Mouse (Mus musculus) heart, postnatal 25 days (tissue): ENCODE results near the gene Zfp697. TPM values are rescaled to one million over a fixed set of nuclear protein-coding genes. Genes with fewer than 3 reads are reported as not detected.
"Not testable (repeated sequence)": the region's sequence is repeated elsewhere in the genome, so short reads cannot be mapped to it uniquely, and the experiment has no call there.

Experiments
- DNase-seq: peaks from one replicate; pipeline ENCODE4 v3.0.0; 2022; ENCODE audit warnings: low spot score
- intact Hi-C: fragments of 180-260 bp; cut with DNase I; formaldehyde crosslinking; loops from one replicate; pipeline ENCODE4 v1.15.1; 2025
- total RNA-seq, 2 experiments: library from RNA; stranded (reverse); gene quantifications; 2 replicates each; pipeline ENCODE4 v1.2.3; 2021

The Zfp697 gene
- total RNA-seq, 2 experiments from 2014 or later: 5.6 to 6.8 TPM

DNA sequence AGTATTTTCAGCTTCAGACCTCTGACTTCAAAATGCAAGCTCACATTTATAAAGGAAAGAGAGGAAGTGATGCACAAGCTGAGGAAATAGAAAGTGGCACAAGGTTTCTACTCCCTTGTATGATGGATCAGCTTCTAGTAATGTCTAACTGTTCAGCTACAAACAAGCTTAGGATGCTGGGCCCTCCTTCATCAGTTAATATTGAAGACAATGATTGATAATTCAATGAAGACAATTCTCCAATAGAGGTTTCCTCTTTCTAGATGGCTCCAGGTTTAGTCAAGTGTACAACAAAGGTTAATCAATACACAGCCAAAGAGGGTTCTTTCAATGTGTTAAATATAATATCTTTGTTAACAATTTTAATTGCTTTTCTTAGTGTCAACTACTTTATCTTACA, 206.4 kb downstream of the Zfp697 start, which contains the start of gene Gm10681:
Gene Gm10681 (minus strand): TSS at position 101 of the 400 bp plus-strand sequence.
- intact Hi-C loops: no loop called here
- DNase-seq: no peak

- intact Hi-C loops, DNase-seq: not testable (repeated sequence)
These were observed 231.3 kb downstream of the Zfp697 start for GRCm38 (mm10) chr3:98613540-98613939.

DNA sequence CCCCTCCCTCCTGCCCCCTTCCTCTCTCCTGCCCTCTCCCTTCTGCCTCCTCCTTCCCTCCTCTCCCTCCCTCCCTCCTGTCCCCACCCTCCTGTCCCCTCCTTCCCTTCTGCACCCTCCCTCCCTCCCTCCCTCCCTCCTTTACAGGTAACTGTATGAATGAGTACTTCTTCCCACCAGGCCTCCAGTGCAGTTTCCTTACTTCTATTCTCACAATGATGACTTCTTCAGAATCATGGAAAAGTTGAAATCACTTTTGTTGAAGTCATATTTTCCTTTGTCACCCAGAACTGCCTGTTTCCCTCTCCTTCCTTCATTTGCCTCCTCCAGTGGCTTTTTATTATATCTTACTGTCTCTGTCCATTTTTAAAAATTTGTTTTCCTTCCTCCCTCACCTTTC, 231.7 kb downstream of the Zfp697 start:
- intact Hi-C loops: no loop called here
- no peak for DNase-seq

GRCm38 (mm10) chr3:98614406-98614927, 232.2 kb downstream of the Zfp697 start:
- DNase-seq, intact Hi-C loops: not testable (repeated sequence)

DNA sequence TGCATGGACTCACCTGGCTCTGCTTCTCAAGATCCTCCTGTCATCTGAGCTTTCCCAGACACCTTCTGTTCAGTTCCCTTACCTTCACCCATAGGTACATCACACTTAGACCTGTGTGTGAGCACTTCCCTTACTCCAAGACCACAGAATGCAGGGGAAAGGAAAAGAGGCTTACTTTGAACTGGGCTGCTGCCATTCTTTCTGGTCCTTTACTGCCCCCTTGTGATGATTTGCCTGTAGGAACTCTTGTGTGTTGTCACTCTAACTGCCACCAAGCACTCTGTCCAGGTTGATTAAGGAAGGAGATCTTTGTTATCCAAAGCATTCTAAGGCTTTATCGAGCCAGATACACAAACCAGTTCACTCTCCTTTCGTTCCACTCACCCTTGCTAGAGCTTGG, 234.0 kb downstream of the Zfp697 start:
- DNase-seq, intact Hi-C loops: not testable (repeated sequence)

DNA sequence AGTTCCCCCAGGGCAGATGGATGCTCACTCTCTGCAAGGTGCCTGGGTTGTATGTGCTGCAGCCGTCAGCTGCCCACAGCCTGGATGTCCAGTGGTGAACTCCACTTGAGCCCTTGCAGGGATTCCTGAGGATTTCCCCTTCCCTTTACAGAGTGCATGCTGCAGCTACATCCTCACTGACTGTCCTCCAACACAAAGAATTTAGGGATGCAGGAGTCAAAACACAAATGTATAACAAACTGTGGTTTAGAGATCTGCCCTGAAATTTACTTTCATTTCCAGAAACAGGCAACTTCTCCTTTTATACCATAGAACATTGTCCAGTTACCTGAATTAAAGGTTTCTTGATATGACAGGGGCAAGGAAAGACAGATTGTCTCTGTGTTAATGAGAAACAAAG, 234.5 kb downstream of the Zfp697 start:
- intact Hi-C loops, DNase-seq: not testable (repeated sequence)

GRCm38 (mm10) chr3:98629633-98630032, 247.4 kb downstream of the Zfp697 start:
- intact Hi-C loops: no loop called here
- no peak for DNase-seq

DNA sequence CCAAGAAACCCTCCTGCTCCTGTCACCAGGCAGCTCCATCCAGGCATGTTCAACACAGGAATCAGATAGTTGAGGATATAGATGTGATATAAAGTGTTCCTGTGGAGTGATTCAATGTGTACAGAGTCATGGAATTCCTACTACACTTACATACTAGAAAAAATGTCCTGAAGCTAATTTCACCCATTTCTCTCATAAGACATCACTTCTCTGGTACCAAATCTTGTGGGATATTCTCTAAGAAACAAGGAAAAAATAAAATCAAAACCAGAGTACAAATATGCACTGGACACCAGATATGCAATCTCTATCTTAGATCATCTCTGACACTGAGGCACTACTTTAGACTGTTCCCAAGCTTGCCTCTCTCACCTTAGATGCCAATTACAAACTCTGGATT, 247.9 kb downstream of the Zfp697 start, which contains the start of gene Hsd3b5:
Gene Hsd3b5 (minus strand): TSS at position 101 of the 400 bp plus-strand sequence.
- intact Hi-C loops: no loop called here
- no peak for DNase-seq

- DNase-seq: no peak
- intact Hi-C loops: no loop called here
These were observed 252.9 kb downstream of the Zfp697 start for GRCm38 (mm10) chr3:98635145-98635544.

DNA sequence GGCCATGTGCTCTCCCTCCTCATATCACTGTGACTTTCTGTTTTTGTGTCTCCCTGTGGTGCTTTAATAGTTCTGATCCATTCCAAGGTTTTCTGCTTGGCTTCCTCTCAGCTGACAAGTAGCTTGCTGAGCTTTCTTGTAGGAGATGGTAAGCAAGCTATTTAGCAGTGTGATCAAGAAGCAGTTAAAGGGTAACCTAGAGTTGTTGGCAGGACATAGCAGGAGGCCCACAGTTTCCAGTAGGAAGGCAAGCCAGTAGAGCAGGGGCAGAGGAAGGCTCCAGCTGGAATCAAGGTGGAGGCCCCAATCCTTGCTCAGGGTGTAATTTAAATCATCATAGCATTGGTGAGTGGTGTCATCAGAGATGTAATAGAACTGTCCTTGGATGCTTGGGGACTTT, 298.5 kb downstream of the Zfp697 start:
- intact Hi-C loops: no loop called here
- DNase-seq: no peak

DNA sequence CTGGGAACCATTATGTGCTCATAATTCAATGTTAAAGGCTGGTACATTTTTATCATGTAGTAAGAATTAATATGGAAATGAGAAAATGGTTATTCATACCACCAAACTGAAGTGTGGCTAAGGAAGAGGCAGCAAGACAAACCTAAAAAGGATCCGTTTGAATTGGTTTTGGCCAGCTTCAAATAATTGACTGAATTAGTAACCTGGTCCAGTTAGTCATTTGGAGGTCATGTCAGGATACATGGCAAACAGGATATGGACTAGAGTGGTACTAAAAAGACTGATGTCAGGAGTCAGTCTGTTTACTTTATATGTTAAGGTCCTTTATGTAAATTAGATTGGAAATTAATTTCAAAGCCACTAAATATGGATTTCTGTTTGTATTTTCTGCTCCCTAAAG, 300.1 kb downstream of the Zfp697 start:
- DNase-seq: no peak

DNA sequence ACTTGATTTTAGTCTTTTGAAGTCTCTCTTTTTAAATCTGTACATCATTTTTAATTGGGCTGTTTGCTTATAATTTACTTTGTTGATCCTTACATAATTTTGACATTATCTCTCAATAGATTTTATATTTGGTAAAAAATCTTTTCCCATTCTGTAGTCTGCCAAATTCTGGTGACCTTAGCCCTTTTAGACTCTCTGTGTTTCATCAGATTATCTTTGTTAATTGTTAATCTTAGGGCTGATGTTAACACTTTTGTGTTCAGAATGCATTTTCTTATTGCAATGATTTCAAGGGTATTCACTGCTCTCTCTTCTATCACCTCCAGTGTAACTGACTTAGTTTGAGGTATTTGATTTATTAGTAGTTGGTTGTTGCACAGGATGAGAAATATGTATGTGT, 338.5 kb downstream of the Zfp697 start:
- DNase-seq: no peak
- intact Hi-C loops: no loop called here

More for the DNA sequence above, 300.1 kb downstream of the Zfp697 start:
- intact Hi-C loops: no loop called here

DNA sequence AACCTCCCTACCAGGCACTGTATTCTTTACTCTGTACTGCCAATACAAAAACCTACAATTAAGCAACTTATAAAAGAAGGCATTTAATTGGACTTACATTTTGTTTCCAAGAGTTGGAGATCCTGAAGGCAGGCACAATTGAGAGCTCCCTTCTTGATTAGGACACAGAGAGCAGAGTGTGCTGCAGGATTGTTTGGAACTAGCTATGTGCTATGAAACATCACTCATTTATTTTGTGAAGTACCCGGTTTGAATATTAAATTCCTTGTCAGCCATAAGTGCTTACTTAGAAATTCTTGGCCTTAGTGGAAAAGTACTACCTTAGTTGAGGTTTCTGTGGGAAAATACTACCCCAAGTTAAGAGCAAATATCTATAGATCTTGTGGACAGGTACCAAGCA, 342.1 kb downstream of the Zfp697 start, which contains the start of gene Hsd3b2:
Gene Hsd3b2 (minus strand): TSS at position 168 of the 400 bp plus-strand sequence.
- intact Hi-C loops: loop anchor here (2.0 kb wide), 1 partner anchor 36 kb away; no protein-coding TSS in a partner anchor
- no peak for DNase-seq

- DNase-seq: no peak
- intact Hi-C loops: no loop called here
These were observed 344.0 kb downstream of the Zfp697 start for GRCm38 (mm10) chr3:98726281-98726680.

- DNase-seq: no peak
- intact Hi-C loops: no loop called here
These were observed 351.5 kb downstream of the Zfp697 start for GRCm38 (mm10) chr3:98733724-98734123.

DNA sequence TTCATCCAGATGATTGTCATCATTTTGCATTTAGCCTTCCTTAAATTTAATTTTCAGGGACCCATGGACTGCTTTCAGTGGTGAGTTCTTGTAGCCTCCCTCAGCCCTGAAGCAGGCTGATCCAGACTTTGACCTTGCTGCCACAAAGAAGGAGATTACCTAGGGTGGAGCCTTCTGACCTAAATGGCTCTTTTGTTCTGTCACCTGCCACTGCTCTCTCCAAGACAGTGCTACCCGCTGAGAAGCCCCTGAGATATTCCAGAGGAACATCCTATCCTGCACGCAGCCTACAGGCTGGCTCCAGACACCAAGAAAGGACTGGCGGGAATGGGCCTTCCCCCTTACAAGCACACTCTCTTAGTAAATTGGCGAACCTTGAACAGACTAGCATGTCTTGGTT, 352.1 kb downstream of the Zfp697 start:
- no peak for DNase-seq
- intact Hi-C loops: no loop called here

- intact Hi-C loops, DNase-seq: not testable (repeated sequence)
These were observed 358.8 kb downstream of the Zfp697 start for GRCm38 (mm10) chr3:98741043-98741442.

DNA sequence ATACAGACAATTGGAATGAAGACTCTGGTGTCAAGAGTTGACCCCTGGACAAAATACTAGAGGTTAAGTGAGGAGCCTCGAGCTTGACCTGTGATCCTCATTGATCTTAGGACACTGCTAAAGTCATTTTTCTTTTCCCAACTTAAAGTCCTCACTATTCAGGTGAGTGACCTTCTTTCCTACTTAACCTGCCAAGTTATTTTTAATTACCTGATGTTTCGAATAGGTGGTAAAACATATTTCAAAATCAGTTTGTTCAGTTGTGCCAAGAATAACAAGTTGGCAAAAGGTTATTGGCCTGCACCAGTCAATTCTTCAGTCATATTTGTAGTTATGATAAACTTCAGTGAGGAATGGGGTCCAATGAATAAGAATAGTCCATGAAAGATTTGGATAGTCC, 369.9 kb downstream of the Zfp697 start:
- DNase-seq: no peak
- intact Hi-C loops: no loop called here

- no peak for DNase-seq
- intact Hi-C loops: no loop called here
These were observed 374.6 kb downstream of the Zfp697 start for GRCm38 (mm10) chr3:98756836-98757235.

GRCm38 (mm10) chr3:98764155-98764554, 381.9 kb downstream of the Zfp697 start:
- DNase-seq: no peak
- intact Hi-C loops: no loop called here

- intact Hi-C loops: no loop called here
- no peak for DNase-seq
These were observed 398.7 kb downstream of the Zfp697 start for GRCm38 (mm10) chr3:98780921-98781320.
